Mouse (Mus musculus) heart, adult 2 months (tissue): ENCODE measurements at regions not wholly inside any gene's neighbourhood (a gene's known extent, or its start where the extent isn't known, plus 50 kb on each side); places are given as distances from the start of the nearest gene placed in this dataset.

Source experiments
- DNase-seq, 2 experiments: peaks; one replicate each; pipeline ENCODE4 v3.0.0; 2021
- H3K27ac ChIP-seq: fragments of 200-600 bp; 2 replicates; pipeline ENCODE4 v1.8.1; 2022
- H3K27me3 ChIP-seq: fragments of 200-500 bp; 2 replicates; pipeline ENCODE4 v1.6.1; 2012; ENCODE audit warnings: mild to moderate bottlenecking, low read length, inconsistent platforms, mixed read lengths; ENCODE audit not compliant: control insufficient read depth, insufficient read depth
- H3K36me3 ChIP-seq: fragments of 200-500 bp; 2 replicates; pipeline ENCODE4 v1.6.1; 2012; ENCODE audit warnings: low read length, inconsistent platforms; ENCODE audit not compliant: control insufficient read depth, insufficient read depth
- H3K4me1 ChIP-seq: fragments of 200-500 bp; 2 replicates; pipeline ENCODE4 v1.6.1; 2011; ENCODE audit warnings: low read length; ENCODE audit not compliant: control insufficient read depth, insufficient read depth
- H3K4me3 ChIP-seq: fragments of 200-600 bp; 2 replicates; pipeline ENCODE4 v1.8.1; 2022
- H3K79me2 ChIP-seq: fragments of 200-500 bp; replicated peaks from 2 replicates; pipeline ENCODE4 v1.6.1; 2012; ENCODE audit warnings: mild to moderate bottlenecking, inconsistent platforms, low read length, moderate library complexity, mixed read lengths; ENCODE audit not compliant: control insufficient read depth, insufficient read depth
- H3K9ac ChIP-seq: fragments of 200-500 bp; 2 replicates; pipeline ENCODE4 v1.6.1; 2012; ENCODE audit warnings: low read depth, mild to moderate bottlenecking, control low read depth, inconsistent platforms, low read length, mixed read lengths
- CTCF ChIP-seq: fragments of 200-600 bp; IDR thresholded peaks from 2 replicates; pipeline ENCODE4 v1.8.1; 2022; ENCODE audit warnings: antibody characterized with exemption, mild to moderate bottlenecking, moderate library complexity
- EP300 ChIP-seq: fragments of 200-500 bp; IDR thresholded peaks from 2 replicates; pipeline ENCODE4 v1.6.1; 2011; ENCODE audit warnings: low read depth, low read length, control low read depth; ENCODE audit not compliant: insufficient read depth
- POLR2A ChIP-seq: fragments of 200-500 bp; IDR thresholded peaks from 2 replicates; pipeline ENCODE4 v1.6.1; 2011; ENCODE audit warnings: mild to moderate bottlenecking, low read depth, low read length, control low read depth; ENCODE audit not compliant: insufficient read depth
- WGBS: fragments of 180-500 bp; shearing (Covaris S2); methylation state at CpG from one replicate; pipeline ENCODE4 v1.1.7; 2018; 5-methylcytosine and 5-hydroxymethylcytosine counted together
- intact Hi-C: fragments of 180-260 bp; cut with DNase I; formaldehyde crosslinking; loops from one replicate; pipeline ENCODE4 v1.15.1; 2025

- H3K27ac ChIP-seq, result no peak overlapping the region
- H3K27me3 ChIP-seq, result no peaks in the 10 kb centered on the region
- DNase-seq, result no peak
- no peak overlapping the region for H3K4me3 ChIP-seq
- WGBS, result 83% methylated on average over 6 of the region's 6 CpGs
- H3K4me1 ChIP-seq, result no peaks in the 10 kb centered on the region
- intact Hi-C loops, result loop anchor here (10.0 kb wide), 1 partner anchor 565 kb away; no protein-coding TSS in a partner anchor
- no peak for TF ChIP-seq POLR2A
- TF ChIP-seq CTCF, result no peak
- no peak for TF ChIP-seq EP300
- no peaks in the 10 kb centered on the region for H3K79me2 ChIP-seq
- no peak overlapping the region for H3K9ac ChIP-seq
- H3K36me3 ChIP-seq, result no peaks in the 10 kb centered on the region
Observed at GRCm38 (mm10) chr11:111539960-111540359, 474.0 kb downstream of the Kcnj2 start.

GRCm38 (mm10) chr11:111545291-111545690 is 479.3 kb downstream of the Kcnj2 start:
- no peaks in the 10 kb centered on the region for H3K27me3 ChIP-seq
- intact Hi-C loops, result no loop called here
- no peak for DNase-seq
- no peak overlapping the region for H3K27ac ChIP-seq
- TF ChIP-seq EP300 (no peak), POLR2A (no peak), CTCF (no peak)
- WGBS, result 82% methylated on average over 4 of the region's 4 CpGs
- no peaks in the 10 kb centered on the region for H3K79me2 ChIP-seq
- H3K4me1 ChIP-seq, result no peaks in the 10 kb centered on the region
- no peaks in the 10 kb centered on the region for H3K36me3 ChIP-seq
- no peak overlapping the region for H3K9ac ChIP-seq
- no peak overlapping the region for H3K4me3 ChIP-seq

DNA sequence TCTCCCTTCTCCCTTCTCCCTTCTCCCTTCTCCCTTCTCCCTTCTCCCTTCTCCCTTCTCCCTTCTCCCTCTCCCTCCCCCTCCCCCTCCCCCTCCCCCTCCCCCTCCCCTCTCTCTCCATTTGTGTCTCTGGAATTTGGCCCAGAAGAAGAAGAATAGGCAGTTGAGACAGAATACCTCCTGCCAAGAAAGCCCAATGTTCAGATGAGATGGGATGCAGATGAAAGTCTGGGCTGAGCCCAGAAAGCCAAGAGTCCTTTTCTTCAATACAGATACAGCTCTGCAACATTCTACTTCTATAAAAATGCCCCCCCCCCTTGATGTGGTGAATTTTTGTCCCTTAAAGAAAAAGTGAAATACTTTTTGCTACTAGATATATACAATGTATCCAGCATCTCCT is 489.2 kb downstream of the Kcnj2 start:
- no peak for DNase-seq
- no peaks in the 10 kb centered on the region for H3K27me3 ChIP-seq
- intact Hi-C loops, result no loop called here

GRCm38 (mm10) chr11:111555615-111556014 is 489.7 kb downstream of the Kcnj2 start:
- no peak for TF ChIP-seq CTCF
- no peak for TF ChIP-seq EP300
- no peak for TF ChIP-seq POLR2A

More for the DNA sequence above, 489.2 kb downstream of the Kcnj2 start:
- Histone ChIP-seq H3K36me3 (no peaks in the 10 kb centered on the region), H3K79me2 (no peaks in the 10 kb centered on the region), H3K9ac (no peak overlapping the region), H3K4me1 (no peaks in the 10 kb centered on the region; the same call in 1 of the 2 replicates), H3K27ac (no peak overlapping the region), H3K4me3 (no peak overlapping the region)
- no peak for TF ChIP-seq CTCF
- TF ChIP-seq EP300, result no peak
- TF ChIP-seq POLR2A, result no peak

DNA sequence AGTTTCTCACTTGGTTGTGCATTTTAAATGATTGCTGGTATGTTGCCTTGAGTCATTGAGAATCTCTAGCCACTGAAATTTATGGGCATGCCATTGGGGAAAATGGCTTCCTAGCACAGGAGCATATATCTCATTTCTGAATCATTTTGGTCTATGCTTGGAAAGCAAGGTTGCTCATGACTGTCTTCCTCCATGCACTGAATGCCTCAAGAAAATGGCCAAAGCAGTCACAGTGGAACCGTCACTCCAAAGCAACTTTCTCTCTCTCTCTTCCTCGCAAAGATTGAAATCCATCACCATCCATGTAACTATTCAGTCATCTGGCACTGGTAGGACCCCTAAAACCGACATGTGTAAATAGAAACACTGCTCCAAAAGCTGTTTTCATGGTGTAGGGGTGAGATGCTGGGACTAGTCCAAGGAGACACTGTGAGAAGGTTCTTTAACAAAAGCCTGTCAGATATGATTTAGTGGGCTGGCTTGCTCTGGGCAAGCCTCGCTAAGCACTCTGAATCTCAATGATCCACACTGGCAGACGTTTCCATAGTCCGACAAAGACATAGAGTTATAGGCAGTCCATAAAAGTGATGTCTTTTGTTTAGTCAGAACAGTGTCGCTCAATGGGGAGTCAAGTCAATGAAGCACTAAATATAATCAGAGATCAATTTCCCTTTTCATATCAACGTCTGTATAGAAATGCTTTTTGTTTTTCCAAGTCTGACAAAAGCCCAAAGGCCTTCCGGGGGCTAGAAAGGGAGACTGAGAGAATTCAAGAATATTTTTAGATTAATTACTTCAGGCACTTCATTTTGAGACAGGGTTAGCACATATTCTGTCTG is 492.6 kb downstream of the Kcnj2 start:
- DNase-seq, result no peak
- H3K79me2 ChIP-seq, result no peaks in the 10 kb centered on the region

More at GRCm38 (mm10) chr11:111555615-111556014, 489.7 kb downstream of the Kcnj2 start:
- WGBS, result 66% methylated on average over 6 of the region's 6 CpGs
- intact Hi-C loops, result no loop called here
- Histone ChIP-seq H3K9ac (no peak overlapping the region), H3K79me2 (no peaks in the 10 kb centered on the region), H3K4me1 (no peaks in the 10 kb centered on the region; the same call in 1 of the 2 replicates), H3K27me3 (no peaks in the 10 kb centered on the region), H3K27ac (no peak overlapping the region), H3K4me3 (no peak overlapping the region), H3K36me3 (no peaks in the 10 kb centered on the region)
- no peak for DNase-seq

GRCm38 (mm10) chr11:111563171-111563570 is 497.2 kb downstream of the Kcnj2 start:
- H3K4me1 ChIP-seq, result no peaks in the 10 kb centered on the region
- H3K27me3 ChIP-seq, result no peaks in the 10 kb centered on the region
- H3K4me3 ChIP-seq, result no peak overlapping the region
- no peak overlapping the region for H3K27ac ChIP-seq
- no peak for TF ChIP-seq POLR2A
- TF ChIP-seq CTCF, result no peak
- no peak for TF ChIP-seq EP300
- intact Hi-C loops, result no loop called here
- WGBS, result 64% methylated on average over 5 of the region's 5 CpGs
- no peaks in the 10 kb centered on the region for H3K79me2 ChIP-seq
- H3K9ac ChIP-seq, result no peak overlapping the region
- H3K36me3 ChIP-seq, result no peaks in the 10 kb centered on the region
- no peak for DNase-seq

More for the DNA sequence above, 492.6 kb downstream of the Kcnj2 start:
- no peaks in the 10 kb centered on the region for H3K36me3 ChIP-seq
- TF ChIP-seq EP300 (no peak), POLR2A (no peak), CTCF (no peak)
- H3K27me3 ChIP-seq, result no peaks in the 10 kb centered on the region
- H3K9ac ChIP-seq, result no peak overlapping the region
- H3K4me1 ChIP-seq, result no peaks in the 10 kb centered on the region; the same call in 1 of the 2 replicates
- H3K4me3 ChIP-seq, result no peak overlapping the region
- intact Hi-C loops, result no loop called here
- H3K27ac ChIP-seq, result no peak overlapping the region
- 79% methylated on average over 9 of the region's 9 CpGs for WGBS
